Mouse (Mus musculus): ENCODE measurements around the gene Mcam.

Mcam gene

DNA sequence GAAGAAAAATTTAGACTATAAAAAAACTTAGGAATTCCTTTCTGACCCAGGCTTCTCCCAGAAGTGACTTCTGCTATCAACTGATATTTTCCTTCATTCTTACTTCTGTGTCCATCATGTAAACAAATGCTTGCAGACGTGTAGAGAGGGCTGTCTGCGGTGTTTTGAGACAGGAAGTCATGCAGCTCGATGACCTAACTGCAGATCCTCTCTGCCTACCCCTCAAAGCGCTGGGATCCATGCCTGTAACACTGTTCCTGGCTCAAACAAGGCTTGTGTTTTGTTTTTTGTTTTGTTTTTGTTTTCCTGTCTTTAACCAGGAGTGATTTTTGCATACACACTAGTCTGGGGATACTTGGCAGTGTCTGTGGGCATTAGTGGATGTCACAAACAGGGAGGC is 3.6 kb downstream of the Mcam start:
- DNase-seq = no peak

DNA sequence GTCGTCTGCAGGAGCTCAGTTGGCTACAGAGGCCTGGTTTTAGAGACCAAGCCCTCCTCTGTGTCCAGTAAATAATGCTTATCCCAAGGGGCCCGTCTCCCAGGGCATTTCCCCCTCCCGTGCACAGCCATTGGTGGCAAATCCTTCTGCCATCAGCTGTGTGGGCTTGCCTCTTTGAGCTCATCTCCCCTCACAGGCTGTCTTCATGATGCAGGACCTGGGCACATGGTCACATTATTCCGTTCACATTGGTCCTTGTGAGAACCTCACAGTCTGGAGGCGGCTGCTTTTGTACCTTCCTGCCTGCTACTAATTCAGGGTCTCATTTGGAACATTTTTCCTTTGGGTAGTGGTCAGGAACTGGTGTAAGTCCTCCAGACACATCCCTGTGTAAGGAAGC is 7.7 kb downstream of the Mcam start:
- DNase-seq = no peak

- DNase-seq = peak; percentile 38
Measured at GRCm38 (mm10) chr9:44143421-44143820, 9.2 kb downstream of the Mcam start.

DNA sequence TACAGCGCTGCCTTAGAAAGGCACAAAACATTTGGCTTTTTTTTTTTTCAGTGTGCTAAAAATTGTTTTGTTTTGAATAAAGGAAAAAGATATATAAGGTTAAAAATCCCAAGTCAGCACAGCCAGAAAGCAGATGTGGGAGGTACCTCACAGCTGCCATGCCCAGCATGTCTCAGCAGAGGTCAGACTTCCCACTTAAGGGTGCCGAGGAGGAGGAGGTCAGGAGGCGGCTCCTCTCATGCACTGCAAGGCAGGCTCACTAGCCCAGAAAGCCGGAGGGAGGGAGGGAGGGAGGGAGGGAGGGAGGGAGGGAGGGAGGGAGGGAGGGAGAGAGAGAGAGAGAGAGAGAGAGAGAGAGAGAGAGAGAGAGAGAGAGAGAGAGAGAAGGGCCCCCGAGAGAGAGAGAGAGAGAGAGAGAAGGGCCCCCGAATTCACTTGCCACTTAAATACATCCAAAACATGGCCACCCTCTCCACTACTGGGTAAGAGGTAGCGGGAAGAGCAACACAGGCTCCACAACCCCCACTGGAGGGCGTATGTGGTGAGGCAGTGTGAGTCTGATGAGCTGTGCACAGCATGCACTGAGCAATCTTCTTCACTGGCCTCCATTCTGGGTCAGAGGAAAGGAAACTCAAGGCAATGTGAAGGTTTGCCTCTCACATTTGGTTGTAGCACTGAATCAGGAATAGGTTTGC is 9.9 kb downstream of the Mcam start:
- peak; percentile 83 for DNase-seq

- no peak for DNase-seq
Measured at GRCm38 (mm10) chr9:44144718-44145060, 10.4 kb downstream of the Mcam start.

GRCm38 (mm10) chr9:44147290-44147689 is 13.0 kb downstream of the Mcam start:
- peak; percentile 18 for DNase-seq

- no peak for DNase-seq
Measured at GRCm38 (mm10) chr9:44159886-44160285, 25.6 kb downstream of the Mcam start.

DNA sequence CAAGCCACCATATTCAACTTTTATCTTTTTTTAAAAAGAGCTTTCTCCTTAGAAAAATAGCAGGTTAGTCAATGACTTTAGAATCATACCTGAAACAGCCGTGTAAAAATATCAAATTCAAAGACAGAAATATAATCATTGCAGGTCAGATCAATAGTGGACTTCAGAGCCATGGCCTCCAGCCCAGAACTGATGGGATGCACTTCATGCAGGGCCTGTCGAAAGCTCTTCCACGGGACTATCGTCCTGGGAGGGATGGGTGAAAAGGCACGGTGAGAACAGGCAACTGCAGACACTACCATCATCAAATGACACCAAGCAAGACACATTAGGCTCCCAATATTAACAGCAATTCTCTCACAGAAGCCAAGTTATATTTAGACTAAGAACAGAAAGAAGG is 34.7 kb downstream of the Mcam start:
- no peak for DNase-seq

DNA sequence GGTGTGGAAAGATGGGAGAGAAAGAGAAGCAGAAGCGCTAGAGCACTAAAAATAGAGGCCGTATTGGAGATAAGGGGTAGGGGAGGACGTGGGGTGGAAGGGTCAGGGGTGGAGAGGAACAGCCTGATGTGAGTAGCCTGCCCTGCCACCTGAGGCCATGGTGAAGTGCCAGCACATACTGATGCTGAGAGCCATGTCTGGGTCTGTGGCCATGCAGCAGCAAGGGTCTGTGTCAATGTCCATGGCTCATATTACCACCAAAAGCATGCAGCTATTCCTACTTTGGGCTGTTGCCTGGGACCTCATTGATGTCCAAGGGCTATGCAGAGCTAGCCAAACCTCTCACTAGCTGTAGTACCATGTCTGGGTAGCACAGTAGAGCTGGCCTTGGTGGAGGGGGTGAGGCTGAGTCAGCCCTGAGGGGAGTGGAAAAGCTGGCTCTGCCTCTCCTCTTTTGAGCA is 36.5 kb downstream of the Mcam start:
- no peak for DNase-seq

GRCm38 (mm10) chr9:44175556-44175955 is 41.3 kb downstream of the Mcam start:
- no peak for DNase-seq

DNA sequence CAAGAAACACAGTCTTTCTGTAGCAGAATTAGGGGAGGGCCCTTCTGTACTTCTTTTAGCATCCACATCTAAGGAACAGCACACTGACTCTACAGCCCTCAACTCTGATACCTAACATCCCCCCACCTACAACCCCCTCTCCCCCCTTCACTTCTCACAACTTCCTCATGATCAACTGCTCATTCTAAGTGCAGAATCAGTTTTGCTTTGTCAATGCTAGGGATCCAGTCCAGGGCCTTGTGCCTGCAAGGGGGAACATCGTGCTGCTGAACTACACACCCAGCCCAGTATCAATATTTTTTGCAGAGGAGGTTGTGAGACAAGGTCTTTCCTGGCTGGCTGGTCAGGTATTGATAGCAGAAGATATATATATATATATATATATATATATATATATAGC is 41.7 kb downstream of the Mcam start:
- no peak for DNase-seq

- DNase-seq = no peak
Measured at GRCm38 (mm10) chr9:44177405-44177804, 43.1 kb downstream of the Mcam start.

DNA sequence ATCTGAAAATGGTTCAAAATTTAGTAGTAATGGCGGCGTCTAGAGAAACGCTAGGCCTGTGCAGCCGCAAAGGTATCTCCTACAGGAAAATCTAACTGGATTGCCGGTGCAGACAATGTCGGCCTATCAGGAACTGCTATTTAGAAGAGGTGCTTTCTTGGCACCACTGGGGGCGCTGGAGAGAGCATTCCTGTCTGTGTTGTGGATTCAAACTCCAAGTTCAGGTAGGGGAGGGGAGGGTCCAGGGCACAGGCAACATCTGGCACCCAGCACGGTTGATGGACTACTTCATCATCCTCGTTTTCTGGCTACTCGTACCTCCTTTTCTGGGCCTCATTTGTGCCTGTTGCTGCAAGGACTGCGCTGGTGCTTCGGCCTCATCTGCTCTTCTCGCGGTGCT is 44.1 kb downstream of the Mcam start:
- no peak for DNase-seq

- no peak for DNase-seq
Measured at GRCm38 (mm10) chr9:44178811-44179210, 44.5 kb downstream of the Mcam start.

DNA sequence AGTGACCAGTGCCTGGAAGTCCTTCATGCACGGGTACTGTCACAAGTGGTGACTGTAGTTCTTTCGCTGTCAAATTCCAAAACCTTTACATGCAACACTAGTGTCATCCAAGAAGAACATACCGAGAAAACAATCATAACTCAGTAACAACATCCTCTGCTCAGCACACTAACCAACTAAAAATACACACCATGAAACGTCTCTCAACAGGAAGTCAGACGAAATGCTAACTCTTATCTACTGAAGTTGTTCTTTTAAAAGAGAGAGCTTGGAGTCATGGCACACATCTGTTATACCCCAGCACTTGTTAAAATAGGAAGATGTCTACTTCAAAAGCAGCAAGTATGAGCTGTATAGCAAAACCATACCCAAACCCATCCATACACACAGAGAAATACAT is 47.3 kb downstream of the Mcam start:
- no peak for DNase-seq

- DNase-seq = no peak
Measured at GRCm38 (mm10) chr9:44182260-44182659, 48.0 kb downstream of the Mcam start.

GRCm38 (mm10) chr9:44188223-44188622 is 54.0 kb downstream of the Mcam start:
- DNase-seq = no peak

DNA sequence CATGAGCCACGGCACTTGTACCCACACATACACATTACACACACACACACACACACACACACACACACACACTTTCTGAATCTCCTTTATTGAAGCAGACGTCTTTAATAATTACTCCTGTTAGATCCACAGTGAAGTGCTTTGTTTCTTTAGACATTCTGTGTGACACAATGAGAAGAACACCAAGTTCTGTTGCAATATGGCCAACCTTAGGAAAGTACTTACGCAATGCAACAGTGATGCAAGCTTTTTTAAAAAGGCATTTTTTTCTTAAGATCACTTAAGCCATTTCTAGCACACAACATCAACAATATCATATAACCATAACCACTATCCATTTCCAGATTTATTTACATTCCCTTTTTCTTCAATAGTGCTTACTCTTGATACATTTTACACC is 56.9 kb downstream of the Mcam start:
- DNase-seq = no peak

GRCm38 (mm10) chr9:44192312-44192711 is 58.0 kb downstream of the Mcam start:
- no peak for DNase-seq
